Mouse (Mus musculus) neural tube, postnatal 0 days (tissue): ENCODE measurements around the gene Synpo2l. TPM values are rescaled to one million over a fixed set of nuclear protein-coding genes. Genes with fewer than 3 reads are reported as not detected.

Experiments used
- microRNA-seq: library from miRNA; unstranded; fragments of <30 nt; microRNA quantifications from one replicate; pipeline ENCODE4, GENCODE M21; 2016
- polyA plus RNA-seq: library from polyadenylated mRNA; unstranded; fragments of >200 nt; fragmentation: Nextera tagmentation; extraction: Ambion mirVana; gene quantifications from 2 replicates; pipeline ENCODE4 v1.2.1, GENCODE M21; 2015

Synpo2l gene
- polyA plus RNA-seq: 0.22 and 0.23 TPM in 2 replicates

DNA sequence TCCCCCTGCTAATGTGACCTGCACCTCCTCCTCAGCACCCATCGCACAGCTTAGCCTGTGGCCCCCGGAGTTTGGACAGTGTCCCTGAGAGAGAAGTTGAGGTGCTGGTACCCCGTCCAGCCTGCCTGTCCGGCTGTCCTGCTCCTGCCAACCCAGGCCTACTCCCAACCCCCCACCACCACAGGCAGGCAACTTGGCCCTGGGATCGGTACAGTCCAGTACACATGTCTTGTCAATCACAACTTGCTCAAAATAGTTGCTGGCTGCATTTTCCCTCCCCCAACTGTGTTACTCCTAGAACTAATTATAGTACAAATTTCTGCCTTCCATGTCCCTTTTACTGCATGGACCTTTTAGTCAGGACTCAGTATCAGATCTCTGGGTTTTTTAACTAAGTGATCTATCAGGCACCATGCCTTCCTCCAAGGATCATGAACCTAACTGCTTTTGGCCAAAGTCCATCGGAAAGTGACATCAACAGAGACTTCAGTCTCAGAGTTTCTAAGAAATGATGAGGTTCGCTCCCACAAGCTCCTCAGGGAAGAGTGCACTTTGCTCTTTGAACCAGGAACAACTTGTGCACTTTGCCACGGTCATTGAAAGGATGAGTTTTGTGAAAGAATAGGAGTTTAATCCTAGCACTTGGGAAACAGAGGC lies at the start of gene Synpo2l:
Gene Synpo2l, minus strand, starts transcription at position 201 of the 657 bp plus-strand sequence.

DNA sequence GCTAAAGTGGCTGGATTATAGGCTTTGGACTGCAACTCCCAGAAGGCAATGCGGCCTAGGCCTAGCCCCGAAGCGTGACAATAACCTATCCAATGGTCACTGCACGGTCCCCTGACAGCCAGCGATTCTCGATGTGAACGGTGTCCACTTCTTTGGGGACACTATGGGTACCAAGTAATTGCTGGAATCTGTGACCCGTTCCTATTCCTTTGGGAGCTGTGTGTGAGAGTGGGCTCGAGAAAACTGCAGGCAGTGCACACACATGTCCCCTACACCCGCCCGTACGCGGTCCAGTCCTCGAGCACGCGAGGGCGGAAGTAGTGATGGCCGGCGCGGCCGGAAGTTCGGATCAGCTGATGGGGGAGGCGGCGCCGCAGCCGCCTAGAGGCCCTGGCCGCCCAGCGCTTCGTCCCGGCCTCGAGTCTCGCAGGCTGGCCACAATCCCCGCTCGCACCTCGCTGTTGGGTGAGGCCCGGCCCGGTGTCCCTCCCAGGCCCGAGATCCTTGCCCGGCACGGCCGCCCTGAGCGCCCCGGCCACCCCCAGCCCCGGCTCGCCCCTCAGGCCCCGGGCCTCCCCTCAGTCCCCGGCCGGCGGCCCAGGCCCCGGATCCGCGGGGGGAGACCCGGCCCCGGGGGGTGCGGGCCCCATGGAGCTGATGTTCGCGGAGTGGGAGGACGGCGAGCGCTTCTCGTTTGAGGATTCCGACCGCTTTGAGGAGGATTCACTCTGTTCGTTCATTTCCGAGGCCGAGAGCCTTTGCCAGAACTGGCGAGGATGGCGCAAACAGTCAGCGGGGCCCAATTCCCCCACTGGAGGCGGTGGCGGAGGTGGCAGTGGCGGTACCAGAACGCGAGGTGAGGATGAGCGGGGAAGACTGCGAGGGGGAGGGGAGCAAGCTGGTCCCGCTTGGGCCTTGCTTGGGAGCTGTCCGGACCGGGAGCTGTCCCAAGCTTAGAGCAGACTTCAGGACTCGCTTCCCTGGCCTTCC lies 39.3 kb upstream of the Synpo2l start, which contains the start of gene Zswim8:
Gene Zswim8, plus strand, starts transcription at position 352 of the 990 bp plus-strand sequence.

DNA sequence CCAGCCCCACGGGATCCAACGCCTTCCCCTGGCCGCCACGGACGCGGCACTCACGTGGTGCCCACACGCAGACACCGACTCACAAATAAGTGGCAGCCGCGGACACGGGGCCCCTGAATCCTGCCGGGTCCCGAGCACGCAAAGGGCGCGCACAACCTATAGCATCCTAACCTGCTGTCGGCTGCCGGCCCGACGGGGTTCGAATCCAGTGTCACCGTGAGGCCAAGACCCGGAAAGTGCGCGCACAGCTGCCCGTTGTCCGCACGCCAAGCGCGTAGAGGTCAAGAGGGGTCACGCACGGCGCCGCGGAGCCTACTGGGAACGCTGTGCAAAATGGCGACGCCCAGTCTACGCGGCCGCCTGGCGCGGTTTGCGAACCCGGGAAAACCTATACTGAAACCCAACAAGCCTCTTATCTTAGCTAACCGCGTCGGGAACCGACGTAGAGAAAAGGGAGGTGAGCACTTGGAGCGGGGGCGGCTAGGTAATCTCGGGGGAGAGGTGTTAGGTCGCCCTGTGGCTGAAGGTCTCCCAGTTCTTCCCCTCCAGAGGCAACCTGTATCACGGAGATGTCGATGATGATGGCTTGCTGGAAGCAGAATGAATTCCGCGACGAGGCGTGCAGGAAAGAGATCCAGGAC lies 34.7 kb upstream of the Synpo2l start, which contains the start of gene Chchd1:
Gene Chchd1, plus strand, starts transcription at position 266 of the 641 bp plus-strand sequence.

DNA sequence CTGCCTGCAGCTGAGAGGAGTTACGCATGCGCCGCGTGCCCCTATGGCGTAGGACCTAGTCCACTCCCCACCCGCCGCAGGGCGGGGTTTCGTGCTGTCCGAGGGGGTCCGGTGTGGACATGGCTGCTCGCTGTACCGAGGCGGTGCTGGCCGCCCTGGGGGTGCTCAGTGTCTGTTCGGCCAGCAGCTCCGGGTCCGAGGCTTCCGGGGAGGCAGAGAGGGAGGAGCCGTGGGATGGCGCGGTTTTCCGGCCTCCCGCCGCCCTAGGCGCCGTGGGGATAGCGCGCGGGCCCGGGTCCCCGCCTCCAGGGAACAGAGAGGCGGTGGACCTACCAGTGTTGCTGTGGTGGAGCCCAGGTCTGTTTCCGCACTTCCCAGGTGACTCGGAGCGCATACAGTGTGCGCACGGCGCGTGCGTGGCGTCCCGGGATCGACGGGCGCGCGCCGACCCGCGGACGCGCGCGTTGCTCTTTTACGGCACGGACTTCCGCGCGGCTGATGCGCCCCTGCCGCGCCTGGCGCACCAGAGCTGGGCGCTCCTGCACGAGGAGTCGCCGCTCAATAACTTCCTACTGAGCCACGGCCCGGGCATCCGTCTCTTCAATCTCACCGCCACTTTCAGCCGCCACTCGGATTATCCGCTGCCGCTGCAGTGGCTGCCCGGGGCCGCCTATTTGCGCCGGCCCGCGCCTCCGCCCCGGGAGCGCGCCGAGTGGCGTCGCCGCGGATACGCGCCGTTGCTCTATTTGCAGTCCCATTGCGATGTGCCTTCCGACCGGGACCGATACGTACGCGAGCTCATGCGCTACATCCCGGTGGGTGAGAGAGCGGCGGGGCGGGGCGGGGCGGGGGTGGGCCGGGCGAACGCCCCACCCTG lies 27.0 kb upstream of the Synpo2l start, which contains the start of gene Fut11:
Gene Fut11, plus strand, starts transcription at position 85 of the 877 bp plus-strand sequence.

DNA sequence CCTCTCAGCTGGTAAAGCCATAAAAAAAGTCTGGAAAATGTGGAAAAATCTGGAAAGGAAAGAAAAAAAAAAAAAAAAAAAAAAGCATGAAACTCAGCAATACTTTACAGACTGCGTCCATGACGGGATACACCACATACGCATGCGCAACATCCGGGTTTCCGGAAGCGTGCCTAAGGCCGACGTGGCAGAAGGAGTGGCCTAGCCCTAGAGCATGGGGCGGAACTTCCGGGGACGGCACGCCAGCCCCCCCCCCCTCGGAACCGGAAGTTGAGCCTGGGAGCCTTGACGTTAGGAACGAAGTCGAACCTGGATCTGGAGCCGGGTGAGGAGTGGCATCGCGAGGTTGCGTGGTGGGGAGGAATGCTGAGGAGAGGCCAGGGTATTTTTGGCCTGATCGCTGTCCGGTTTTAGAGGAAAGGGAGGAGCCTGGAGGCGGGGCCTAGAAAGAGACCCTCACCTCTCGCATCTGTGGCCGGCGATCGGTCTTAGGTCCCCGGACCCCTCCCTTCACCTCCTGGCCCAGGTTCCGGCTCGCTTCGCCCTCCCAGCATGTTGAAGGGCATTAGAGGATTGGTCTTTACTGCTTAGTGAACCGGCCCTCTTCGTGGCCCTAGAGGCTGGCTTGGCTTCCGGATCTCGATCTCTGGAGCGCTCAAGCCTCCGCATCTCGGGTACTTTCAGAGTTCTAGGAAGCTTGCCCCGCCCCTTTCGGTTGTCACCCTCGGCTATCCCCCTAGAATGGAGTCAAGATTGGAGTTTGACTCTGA lies 6.1 kb upstream of the Synpo2l start, which contains the start of gene Sec24c:
Gene Sec24c, plus strand, starts transcription at position 245 of the 770 bp plus-strand sequence.

DNA sequence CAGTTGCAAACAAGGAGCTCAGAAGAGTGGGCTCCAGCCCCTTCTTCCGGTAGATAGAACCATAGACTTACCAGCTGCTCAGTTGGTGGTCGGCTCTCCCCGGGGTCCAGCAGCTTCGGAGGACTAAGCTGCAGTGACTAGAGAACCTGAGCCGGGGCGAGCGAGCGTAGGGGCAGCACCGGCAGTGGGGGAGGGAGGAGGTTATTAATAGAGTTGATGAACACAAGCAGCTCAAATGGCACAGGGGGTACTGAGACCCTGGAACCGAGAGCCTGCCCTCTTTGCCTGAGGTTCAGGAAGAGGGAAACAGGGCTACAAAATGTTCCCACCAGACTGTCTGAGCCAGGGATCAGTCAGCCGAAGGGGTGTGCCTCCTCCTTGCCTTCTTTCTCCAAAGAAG lies 11.8 kb downstream of the Synpo2l start, which contains the start of gene Myoz1:
Gene Myoz1, minus strand, starts transcription at position 180 of the 400 bp plus-strand sequence.

DNA sequence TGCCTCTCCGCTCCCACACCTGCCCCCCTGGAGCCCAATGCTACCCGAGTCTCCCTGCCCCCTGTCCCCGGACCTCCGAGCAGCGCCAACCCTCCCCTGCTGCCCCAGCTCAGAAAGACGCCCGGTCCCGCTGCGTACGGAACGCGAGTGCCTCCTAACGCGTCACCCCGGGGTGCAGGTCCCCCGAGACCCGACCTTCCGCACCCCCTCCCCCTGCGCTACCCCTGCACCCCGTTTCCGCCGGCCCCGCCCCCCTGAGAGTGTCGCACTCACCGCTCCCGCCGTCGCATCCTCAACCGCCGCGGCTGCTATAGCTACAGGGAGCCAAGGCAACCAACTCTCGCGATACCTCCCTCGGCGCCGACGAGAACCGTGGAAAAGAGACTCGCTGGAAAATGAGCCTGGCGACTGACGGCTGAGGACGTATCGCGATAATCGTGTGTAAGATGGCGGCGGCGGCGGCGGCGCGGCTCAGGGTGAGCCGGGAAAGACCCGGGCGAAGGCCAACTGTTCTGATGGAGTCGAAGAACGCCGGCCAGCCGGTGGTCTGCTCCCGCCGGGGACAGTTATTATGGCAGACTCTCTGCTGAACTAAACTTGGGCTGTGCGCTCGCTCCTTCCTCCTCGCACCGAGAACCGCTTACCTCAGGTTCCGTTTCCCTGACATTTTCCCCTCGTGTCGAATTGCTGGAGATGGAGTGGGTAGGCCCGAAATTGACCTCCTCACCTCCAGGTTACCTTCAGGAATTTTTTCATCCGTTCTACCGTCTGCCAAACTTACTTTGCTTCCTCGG lies 27.3 kb downstream of the Synpo2l start, which contains the start of gene Usp54:
Gene Usp54, minus strand, starts transcription at position 420 of the 794 bp plus-strand sequence.

Small RNAs within 50 kb of the gene (microRNA-seq; reads per million reads assigned to microRNA genes)
- 0.87 reads per million for gene Mir6946

Other genes with a start within 250 kb of the Synpo2l start
- 1.8 and 2.2 TPM in 2 replicates for gene Cfap70, start 216.1 kb downstream of the Synpo2l start, polyA plus RNA-seq
- gene Anxa7, start 188.2 kb downstream of the Synpo2l start, polyA plus RNA-seq: 22.8 and 24.9 TPM in 2 replicates
- gene Mss51, start 171.5 kb downstream of the Synpo2l start, polyA plus RNA-seq: 0.15 and 0.33 TPM in 2 replicates
- 100 and 111 TPM in 2 replicates for gene Ppp3cb, start 121.8 kb downstream of the Synpo2l start, polyA plus RNA-seq
- 5.8 and 6.8 TPM in 2 replicates for gene Usp54, start 27.3 kb downstream of the Synpo2l start, polyA plus RNA-seq
- gene Myoz1, start 11.8 kb downstream of the Synpo2l start, polyA plus RNA-seq: 0.52 and 0.70 TPM in 2 replicates
- 47.3 and 53.6 TPM in 2 replicates for gene Sec24c, start 6.0 kb upstream of the Synpo2l start, polyA plus RNA-seq
- gene Fut11, start 26.6 kb upstream of the Synpo2l start, polyA plus RNA-seq: 28.0 and 28.5 TPM in 2 replicates
- gene Chchd1, start 34.7 kb upstream of the Synpo2l start, polyA plus RNA-seq: 166 and 195 TPM in 2 replicates
- gene Zswim8, start 39.2 kb upstream of the Synpo2l start, polyA plus RNA-seq: 29.7 and 39.4 TPM in 2 replicates
- gene Ndst2, start 66.2 kb upstream of the Synpo2l start, polyA plus RNA-seq: 12.8 and 14.9 TPM in 2 replicates
- gene Camk2g, start 125.7 kb upstream of the Synpo2l start, polyA plus RNA-seq: 377 and 399 TPM in 2 replicates
- 0.56 and 0.62 TPM in 2 replicates for gene Plau, start 168.3 kb upstream of the Synpo2l start, polyA plus RNA-seq